Mouse (Mus musculus): ENCODE measurements at regions not wholly inside any gene's neighbourhood (a gene's known extent, or its start where the extent isn't known, plus 50 kb on each side); places are given as distances from the start of the nearest gene placed in this dataset.

DNA sequence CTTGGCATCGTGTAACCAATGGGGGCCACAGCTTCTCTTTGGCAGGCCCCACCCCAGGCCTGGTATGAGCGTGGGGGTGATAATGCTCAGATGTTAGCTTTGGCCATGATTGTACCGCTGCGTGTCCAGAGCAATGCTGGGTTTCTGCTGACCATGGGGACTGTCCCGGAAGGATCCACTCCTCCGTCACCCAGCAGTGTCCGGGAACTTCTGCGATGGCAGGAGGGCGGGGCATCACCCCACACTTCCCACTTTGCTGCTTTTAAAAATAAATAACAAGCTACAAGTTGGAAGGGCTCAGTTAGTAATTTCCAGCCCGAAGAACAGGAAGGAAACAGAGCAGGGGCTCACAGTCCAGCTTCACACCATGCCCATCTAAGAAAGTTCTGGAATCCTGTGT, 116.7 kb upstream of the Ptpn1 start:
- DNase-seq: no peak

DNA sequence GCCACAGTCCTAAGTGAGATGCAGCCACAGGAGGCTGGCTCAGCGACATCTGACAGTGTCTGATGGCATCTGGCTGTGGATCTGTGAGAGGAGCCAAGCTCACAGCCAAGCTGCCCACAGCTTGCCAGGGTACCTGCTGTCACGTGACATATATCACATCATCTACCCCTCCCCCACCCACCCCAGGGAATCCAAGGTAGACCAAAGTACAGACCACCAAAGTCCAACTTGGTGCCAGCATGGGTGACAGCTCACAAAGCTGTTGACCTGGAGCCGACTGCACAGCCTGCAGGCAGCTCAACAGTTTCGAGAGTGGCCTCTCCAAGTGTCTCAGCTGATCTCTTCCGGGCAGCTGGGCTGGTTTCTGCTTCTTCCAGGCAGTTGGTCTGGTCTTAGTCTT, 119.6 kb upstream of the Tmem189 start:
- DNase-seq: peak; percentile 60

DNA sequence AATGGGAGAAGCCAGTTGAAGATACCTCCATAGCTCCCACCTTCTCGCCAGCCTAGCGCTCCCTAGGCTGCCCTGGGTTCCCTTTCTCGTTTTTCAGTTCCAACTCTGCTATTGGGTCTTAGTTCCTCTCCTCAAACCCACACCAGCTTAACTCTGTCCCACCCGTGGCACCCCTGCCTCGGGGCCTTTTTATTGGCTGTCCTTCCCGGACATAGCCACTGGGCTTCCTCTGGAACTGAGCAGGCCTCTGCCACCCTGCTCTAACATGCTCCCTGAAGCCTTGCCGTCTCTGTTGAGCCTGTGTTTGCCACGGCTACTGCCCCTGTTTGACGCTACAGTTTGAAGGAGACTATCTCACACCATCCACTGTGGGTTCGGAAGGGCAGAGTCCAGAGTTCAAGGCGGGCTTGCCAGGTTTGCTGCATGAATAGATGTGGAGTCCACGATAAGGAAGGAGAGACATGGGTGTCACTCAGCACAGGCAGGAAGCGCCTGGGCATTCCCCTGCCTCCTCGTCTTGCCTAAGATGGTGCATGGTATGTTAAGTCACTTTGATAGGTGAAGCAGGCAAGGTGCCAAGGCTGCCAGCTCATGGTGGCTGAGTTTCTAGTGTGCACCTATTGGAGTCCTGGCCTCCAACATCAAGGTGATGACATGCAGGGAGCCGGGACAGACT, 116.1 kb upstream of the Tmem189 start:
- peak; percentile 90 for DNase-seq

DNA sequence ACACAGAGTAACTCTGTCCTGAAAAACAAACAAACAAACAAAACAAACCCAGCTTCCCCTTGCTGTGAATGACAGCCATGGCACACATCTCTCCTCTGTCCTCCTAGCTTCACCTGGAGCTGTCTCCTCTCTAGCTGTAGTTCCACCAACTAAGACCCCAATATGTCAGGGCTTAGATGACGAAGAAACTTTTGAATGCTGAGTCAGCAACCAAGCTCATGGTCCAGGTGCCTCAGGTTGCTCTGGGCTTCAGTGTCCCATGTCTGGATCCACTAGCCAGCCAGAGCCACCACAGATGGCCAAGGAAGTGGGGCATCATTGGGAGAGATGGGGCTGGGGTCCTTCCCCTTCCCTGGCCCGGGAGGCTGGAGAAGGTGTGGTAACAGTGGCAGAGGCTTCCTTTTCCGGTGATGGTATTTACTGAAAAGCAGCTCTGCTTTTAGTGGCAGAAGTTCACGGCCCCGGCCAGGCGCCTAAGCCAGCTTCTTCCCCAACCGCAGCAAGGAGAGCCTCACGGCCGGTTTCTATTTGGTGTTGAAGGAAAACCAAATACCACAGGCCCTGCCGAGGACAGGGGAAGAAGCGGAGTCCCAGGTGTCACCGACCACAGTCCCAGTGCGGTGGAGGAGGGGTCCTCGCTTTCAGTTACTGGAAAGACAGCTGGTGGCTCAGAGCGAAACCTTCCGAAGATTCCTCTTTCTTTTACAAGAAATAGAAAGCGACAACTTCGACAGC, 115.0 kb upstream of the Tmem189 start:
- no peak for DNase-seq

DNA sequence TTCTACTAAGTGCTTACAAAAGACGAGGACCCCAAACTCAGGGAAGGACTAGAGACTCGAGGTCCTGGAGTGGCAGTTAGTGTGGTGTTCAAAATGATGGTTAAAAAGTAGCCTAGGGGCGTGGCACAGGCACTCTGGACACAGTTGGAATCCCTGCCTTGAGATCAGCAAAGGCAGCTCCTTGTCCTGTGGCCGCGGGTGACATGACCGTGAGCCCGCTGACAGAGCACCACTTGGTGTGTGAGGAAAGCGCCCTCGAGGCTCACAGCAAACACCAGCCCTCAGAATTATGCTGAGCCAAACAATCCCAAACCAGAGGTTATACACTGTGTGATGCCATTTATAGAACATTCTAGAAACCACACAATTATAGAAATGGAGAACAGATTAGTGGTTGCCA, 112.9 kb upstream of the Tmem189 start:
- DNase-seq: no peak

DNA sequence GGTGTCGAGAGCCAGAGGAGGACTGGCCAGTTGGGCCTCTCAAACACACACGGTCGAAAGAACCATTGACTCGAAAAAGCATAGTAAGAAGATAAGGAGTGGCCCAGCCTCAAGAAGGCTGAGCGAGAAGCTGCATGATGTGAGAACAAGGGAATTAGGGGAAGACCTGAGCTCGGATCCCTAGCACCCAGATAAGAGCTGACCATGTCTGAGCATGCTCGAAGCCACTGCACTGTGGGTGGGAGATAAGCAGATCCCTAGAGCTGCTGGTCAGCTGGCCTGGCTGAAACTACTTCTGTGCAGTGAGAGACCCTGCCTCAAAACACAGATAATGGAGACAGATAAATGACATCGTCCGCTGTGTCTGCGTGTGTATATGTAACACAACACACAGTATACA, 111.8 kb upstream of the Tmem189 start:
- DNase-seq: no peak

DNA sequence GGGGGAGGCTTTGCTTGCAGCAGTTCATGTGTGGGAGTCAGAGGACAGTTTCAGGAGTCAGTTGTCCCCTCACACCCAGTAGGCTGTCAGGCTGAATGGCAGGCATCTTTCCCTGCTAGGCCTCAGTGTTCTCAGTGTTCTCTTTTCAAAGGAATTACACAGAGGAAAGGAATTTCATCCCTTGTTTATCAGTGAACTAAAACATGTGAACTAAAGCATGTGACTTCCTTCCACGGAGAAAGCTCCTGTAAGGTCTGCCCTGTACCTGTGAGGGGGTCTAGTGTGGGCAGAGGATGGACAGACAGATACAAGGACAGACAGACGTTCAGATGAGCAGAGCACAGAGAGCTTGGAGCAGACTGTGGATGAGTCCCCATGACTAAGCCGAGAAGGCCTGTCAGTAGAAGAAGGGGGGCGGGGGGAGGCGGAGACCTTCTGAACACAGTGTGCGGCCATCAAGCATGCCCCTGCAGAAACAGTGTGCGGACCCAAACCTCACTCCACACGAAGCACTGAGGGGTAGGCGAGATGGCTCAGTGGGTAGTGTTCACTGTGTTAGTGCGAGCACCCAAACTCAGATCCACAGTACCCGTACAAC, 111.1 kb upstream of the Tmem189 start:
- DNase-seq: no peak

DNA sequence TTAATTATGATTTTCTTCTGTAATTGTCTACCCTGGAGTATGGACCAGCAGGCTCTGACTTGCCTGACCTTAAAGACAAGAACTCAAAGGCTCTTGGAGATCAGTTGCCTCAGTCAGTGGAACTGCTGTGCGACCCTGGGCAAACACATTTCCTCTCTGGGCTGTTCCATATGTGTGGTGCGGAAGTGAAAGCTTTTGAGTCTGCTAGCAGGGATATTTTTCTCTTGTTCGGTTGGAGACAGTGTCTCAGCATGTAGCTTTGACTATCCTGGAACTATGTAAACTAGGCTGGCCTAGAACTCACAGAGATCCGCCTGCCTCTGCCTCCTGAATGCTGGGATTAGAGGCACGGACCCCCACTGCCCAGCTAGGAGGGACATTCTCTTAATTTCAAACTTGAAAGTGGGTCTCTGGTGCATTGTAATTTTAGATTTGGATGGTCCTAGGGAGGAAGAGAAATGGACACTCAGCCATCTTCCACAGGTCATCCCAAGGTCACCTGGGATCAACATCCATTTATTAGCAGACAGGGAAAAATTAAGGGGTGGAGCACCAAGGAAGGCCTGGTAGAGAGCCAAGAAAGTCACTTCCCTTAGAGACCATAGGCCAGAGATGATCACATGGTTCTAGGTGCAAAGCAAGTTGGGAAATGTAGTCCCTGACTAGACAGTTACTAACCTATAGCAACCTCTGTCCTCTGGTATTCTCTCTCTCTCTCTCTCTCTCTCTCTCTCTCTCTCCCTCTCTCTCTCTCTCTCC, 110.2 kb upstream of the Tmem189 start:
- peak; percentile 35 for DNase-seq

DNA sequence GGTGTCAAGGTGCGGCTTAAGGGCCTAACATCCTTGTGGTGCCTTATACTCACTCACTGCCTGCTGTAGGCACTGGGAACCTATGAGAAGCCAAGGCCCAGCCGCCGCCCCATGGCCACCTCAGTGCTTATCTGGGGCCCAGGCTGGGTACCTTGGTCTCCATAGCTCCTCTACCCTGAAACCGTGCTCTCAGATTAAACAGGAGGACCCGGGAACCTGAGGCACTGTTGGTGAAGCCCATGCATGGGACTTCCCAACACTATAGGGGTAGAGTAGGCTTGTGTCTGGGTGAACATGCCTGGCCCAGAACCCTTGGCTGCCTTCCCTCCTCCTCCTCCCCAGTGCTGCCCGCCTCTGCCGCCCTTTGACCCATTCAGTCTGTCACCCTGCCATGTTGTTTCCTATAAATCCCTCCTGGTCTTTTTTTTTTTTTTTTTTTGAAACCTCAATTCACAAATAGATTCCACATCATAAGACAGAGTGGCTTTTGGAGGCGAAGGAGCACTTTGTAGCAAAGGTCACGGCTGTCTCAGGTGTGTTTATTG, 109.4 kb upstream of the Tmem189 start:
- no peak for DNase-seq

DNA sequence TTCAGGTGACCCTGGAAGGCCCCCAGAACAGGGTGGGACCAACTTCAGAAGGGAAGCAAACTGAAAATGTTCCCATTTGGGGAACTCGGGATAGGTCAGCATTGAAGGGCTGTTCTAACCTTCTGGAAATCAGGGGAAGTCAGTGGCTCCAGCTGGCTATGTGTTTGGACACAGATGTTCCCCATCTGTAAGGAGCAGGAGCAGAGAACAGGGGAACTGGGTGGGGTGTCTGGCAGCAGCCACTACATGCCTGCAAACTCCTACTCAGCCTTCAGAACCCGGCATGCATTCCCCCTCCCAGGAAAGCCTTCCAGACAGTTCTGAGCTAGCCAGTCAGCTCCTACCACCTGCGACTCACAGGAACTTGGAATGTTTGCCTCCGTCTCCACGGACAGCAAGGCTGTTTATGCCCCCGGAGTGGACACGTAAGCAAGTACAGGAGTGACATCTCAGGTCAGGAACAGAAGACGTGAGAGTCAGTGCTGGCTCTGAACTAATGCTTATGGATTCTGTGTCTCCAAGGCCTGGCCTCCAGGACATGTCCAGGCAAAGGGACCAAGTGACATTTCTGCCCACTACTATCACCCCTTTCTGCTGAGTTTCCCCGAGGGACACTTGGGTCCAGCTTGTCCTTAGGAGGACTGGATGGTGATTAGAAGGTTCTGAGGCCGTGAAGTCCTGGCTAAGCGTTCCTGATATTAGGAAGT, 108.6 kb upstream of the Tmem189 start:
- DNase-seq: no peak

DNA sequence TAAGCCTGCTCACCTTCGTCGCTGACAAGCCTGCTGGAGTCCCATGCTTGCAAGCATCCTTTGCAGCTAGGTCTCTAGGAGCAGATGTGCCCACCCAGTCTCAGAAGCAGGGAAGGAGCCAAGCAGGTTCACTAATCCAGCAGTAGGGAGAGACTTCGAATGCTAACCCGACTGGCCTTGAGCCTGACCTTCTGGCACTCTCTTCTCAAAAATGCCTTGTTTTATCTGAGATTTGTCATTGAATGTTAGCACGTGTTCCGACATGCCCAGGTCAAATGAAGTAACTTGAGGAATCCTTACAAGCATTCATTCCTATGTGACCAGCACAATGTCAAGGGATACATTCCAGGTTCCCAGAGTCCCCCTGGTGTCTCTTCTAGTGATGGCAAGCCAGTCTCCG, 105.9 kb upstream of the Tmem189 start:
- no peak for DNase-seq

DNA sequence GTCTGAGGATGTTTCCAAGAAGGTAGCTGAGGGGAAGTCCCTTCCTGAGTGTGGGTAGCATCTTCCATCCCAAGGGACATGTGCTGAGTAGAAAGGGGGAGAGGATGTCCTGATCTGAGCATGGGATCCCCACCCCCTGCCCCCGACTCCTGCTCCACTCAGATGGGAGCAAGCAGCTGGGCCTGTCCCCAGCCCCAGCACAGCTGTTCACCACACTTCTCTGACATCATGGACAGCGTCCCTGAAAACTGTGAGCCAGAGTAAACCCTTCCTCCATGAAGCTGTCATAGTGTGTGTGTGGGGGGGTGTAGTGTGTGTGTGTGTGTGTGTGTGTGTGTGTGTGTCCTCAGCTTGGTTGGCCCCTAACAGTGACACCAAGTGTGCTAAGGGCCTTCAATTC, 104.3 kb upstream of the Tmem189 start:
- DNase-seq: no peak

DNA sequence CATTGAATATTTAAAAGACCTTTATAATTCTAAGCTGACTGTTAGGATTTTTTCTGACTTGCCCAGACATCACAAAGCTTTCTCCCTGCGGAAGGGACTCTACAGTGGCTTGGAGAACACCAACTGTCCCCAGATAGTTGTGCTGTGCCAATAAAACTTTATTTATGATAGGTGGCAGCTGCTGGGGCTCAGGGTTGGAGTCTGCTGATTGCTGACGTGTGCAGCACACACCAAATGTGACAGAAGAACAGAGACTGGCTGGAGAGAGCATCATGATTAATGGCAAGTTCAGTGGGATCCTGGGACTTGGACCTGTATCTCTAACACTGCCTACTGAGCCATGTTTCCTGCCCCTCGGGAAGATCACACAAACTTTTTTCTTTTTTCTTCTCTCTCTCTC, 103.1 kb upstream of the Tmem189 start:
- no peak for DNase-seq

DNA sequence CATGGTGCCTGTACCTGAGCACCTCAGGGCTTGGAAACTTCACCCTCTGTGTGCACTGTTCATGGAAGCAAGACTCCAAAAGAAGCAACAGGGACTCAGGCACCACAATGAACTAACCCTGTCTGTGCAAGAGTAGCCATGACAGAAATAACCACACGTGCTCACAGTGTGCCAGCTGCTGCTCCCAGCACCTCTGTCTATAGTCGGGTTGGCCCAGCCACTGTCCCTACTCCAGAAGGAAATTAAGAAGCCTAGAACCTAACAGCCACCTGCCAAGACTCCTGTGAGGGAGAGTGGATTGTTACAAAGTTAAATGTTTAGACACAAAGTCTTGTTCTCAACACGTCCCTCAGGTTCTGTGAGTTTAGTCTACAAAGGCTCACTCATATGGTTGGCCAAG, 102.7 kb upstream of the Tmem189 start:
- no peak for DNase-seq

DNA sequence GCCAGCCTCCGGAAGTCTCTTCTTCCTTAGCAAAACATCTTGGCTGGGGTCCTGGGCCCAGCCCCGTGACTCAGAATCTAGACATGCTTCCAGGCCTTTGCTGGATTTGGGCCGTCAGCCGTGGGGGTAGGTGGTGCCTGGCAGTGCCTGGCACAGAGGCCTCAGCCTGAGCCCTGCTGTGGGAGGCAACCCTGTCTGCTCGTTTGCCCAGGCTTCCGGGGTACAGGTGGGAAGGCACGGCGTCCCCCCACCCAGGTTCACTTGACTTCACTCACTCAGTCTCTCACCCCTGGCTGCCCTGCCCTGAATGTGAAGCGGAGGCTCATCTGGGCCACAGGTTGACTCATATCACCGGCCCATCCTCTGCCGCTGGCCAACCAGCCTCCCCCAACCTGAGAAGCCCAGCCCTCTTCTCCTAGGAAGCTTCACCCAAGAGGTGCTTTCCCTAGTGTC, 99.9 kb upstream of the Tmem189 start:
- DNase-seq: no peak

DNA sequence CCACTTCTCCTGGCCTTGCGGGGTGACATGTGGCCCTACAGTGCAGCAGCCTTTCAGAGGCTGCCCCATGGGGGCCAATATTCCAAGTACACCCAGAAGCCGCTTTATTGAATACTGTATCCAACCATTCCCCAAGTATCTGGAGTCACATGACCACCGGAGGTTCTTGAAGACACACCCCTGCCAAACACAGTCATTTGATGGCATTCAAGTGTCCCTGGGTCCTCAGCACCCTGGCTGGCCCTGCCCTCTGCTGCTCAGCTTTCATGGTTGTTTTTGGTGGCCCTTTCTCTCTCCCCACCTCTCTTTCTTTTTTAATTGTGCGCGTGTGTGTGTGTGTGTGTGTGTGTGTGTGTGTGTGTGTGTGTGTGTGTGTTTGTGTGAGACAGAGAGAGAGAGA, 97.3 kb upstream of the Tmem189 start:
- DNase-seq: no peak

DNA sequence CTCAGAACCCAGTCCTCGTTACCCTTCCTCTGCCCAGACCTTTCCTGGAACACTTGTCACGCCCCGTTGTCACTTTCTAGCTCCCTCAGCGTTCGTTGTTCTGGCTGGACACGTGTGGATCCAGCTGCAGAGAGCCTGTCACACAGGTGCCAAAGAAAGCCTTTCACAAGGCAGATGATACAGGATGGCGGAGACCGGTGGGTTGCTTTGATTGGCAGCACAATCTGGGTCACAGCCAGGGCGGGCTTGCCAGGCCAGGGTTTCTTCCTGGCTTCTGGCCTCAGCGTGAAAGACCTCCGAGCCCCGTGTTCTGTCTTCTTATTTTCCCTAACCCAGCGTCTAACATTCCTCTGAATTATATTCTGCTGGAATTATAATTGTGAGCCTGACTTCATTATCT, 94.7 kb upstream of the Tmem189 start:
- DNase-seq: no peak

DNA sequence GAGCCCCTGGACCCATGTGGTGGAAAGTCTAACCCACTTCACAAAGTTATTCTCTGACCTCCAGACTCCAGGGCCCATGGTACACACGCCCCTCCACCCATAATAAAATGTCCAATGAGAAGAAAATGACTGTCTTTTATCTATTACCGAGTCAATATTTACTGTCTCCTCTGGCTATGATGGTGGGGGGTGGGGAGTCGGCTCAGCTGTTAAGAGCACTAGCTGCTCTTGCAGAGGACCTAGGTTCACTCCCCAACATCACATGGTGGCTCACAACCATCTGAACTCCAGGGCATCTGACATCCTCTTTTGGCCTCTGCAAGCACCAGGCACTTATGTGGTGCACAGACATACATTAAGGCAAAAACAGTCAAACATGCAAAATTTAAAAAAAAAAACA, 93.8 kb upstream of the Tmem189 start:
- no peak for DNase-seq

DNA sequence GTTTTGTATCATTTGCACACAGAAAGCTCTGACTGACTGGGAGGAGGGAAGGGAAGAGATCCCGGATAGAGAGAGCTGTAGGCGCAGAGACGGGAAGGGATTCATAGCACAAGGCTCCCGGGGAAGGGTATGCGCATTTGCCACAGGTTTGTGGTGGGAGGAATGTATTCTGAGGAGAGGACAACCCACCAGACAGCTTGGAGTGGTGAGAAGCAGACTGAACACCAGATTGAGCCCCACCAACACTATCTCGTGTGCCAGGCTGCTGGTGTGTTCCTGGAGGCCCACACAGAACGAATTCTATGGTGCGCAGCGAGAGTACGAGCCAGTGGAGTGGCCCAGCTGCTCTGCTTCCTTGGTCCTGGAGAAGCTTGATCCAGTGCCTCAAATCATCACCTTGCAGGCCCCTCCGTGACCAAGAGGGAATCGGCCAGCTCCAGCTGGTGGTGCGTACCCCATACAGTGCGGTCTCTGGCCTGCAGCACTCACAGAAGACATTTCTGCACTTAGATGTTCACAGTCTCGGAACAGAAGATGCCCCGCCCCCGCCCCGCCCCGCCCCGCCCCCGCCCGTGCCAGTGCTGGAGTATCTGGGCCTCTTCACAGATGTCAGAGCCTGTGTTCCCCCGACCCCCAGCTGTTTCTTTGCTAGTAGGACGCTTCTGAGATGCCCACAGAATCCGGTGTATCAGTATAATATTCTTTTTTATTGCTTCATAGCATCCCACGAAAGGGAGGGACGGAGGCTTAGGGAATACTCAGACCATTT, 92.8 kb upstream of the Tmem189 start:
- DNase-seq: no peak

DNA sequence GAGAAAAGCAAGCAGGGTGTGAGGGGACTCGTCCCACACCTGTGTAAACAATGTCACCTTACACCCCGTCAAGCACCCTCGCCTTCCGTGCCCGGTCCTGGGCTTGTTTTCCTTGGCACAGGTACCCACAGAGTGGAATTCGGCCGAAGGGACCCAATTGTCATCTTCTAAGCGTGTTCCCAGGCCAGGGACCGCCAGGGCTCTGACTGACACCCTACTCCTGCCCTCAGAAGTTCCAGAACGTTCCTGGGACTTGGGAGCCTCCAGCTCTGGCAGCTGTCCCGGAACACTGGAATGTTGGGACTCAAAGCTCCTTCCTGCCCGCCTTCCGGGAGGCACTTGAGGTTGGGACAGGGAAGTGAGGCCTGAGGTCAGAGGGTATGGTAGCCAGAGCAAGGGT, 91.9 kb upstream of the Tmem189 start:
- peak; percentile 79 for DNase-seq

DNA sequence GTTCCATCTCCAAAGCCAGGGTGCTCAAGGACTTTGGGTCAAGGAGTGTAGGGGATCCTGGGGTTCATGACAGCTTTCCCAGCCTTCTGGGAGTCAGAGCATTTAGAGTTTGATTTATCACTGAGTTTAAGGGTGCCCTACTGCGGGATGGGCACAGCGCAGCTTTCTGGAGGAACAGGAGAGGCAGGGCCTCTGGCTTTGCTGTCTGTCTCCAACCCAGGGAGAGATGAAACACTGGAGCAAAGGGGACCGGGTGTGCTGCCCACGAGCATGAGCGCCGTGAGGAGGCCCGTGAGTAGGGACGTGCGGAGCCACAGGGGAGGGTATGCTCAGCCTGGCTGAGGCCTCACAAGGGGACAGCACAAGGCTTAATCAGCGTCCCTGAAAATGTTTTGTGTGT, 89.1 kb upstream of the Tmem189 start:
- no peak for DNase-seq

DNA sequence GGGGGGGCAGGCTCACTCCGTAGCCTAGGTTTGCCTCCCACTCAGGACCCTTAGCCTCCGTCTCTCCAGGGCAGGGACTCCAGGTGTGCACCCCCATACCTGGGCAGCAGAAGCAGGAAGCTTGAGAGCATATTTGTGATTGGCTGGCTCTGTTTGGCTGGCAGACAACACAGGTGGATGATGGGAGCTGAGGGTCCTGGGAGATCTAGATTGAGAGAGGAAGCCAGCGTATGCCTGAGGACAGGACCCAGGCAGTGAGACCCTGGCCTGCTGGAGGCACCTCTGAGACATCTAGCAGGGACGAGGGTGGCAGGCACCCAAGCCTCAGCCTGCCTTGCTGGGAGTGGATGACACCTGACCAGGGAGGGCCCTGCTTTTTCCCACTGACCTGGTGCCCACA, 88.6 kb upstream of the Tmem189 start:
- no peak for DNase-seq
